Mouse (Mus musculus) G1E (cell line): Measurements from ENCODE around the gene 1190002N15Rik. TPM values are rescaled to one million over a fixed set of nuclear protein-coding genes. Genes with fewer than 3 reads are reported as not detected.
A peak's percentile ranks its signal among the peaks of the same experiment; 100 is the strongest.

ENCODE experiments used
- ATAC-seq: 2 replicates; pipeline ENCODE4 v1.8.0; 2016; ENCODE audit warnings: mild to moderate bottlenecking; ENCODE audit not compliant: insufficient number of reproducible peaks, poor library complexity, low FRiP score, severe bottlenecking; ENCODE audit errors: extremely low read depth
- DNase-seq: peaks from one replicate; pipeline ENCODE4 v3.0.0; 2012; ENCODE audit warnings: low spot score
- H3K27me3 ChIP-seq: 2 replicates; pipeline ENCODE4 v1.6.1; 2012; ENCODE audit warnings: mild to moderate bottlenecking, low read length, inconsistent platforms; ENCODE audit not compliant: insufficient read depth
- H3K36me3 ChIP-seq: replicated peaks from 2 replicates; pipeline ENCODE3; 2012; ENCODE audit warnings: mild to moderate bottlenecking, inconsistent platforms
- H3K4me1 ChIP-seq: 2 replicates; pipeline ENCODE4 v1.6.1; 2012; ENCODE audit warnings: low read depth, low read length, inconsistent platforms, mixed read lengths; ENCODE audit not compliant: insufficient read depth
- H3K4me3 ChIP-seq: 2 replicates; pipeline ENCODE4 v1.5.1; 2012; ENCODE audit warnings: low read depth, mild to moderate bottlenecking, inconsistent platforms, low read length, moderate library complexity, mixed read lengths
- H3K9me3 ChIP-seq: replicated peaks from 2 replicates; pipeline ENCODE4 v1.6.1; 2012; ENCODE audit warnings: inconsistent platforms
- CTCF ChIP-seq: IDR thresholded peaks from 2 replicates; pipeline ENCODE4 v1.5.1; 2012; ENCODE audit warnings: low read depth, low read length, inconsistent platforms, mixed read lengths
- GATA1 ChIP-seq: IDR thresholded peaks from 2 replicates; pipeline ENCODE4 v1.6.1; 2012; ENCODE audit warnings: borderline replicate concordance, low read length, inconsistent platforms, mixed read lengths
- GATA2 ChIP-seq: IDR thresholded peaks from 2 replicates; pipeline ENCODE4 v1.6.1; 2012; ENCODE audit warnings: low read depth, low read length, inconsistent platforms, borderline replicate concordance
- POLR2AphosphoS5 ChIP-seq: IDR thresholded peaks from 2 replicates; pipeline ENCODE4 v1.6.1; 2012; ENCODE audit warnings: low read depth, low read length, inconsistent platforms; ENCODE audit not compliant: insufficient replicate concordance
- TAL1 ChIP-seq: conservative IDR thresholded peaks from 2 replicates; pipeline ENCODE4 v1.6.1; 2012; ENCODE audit warnings: low read depth, low read length, inconsistent platforms, mixed read lengths
- polyA plus RNA-seq: library from polyadenylated mRNA; stranded (reverse); fragments of >175 nt; gene quantifications from 2 replicates; pipeline ENCODE4 v1.2.3, GENCODE M21; 2012
- total RNA-seq, 2 experiments: library from RNA; stranded (forward) in 1 of 2; stranded (reverse) in 1 of 2; fragments of 200-1000 nt in 1 of 2; fragments of >200 nt in 1 of 2; fragmentation: Nextera tagmentation in 1 of 2; gene quantifications; 2 replicates each; pipeline ENCODE4 v1.2.3; 2014 to 2017

1190002N15Rik gene
- total and polyA plus RNA-seq, 3 experiments: 2.9 to 26.6 (median 14.4) TPM

DNA sequence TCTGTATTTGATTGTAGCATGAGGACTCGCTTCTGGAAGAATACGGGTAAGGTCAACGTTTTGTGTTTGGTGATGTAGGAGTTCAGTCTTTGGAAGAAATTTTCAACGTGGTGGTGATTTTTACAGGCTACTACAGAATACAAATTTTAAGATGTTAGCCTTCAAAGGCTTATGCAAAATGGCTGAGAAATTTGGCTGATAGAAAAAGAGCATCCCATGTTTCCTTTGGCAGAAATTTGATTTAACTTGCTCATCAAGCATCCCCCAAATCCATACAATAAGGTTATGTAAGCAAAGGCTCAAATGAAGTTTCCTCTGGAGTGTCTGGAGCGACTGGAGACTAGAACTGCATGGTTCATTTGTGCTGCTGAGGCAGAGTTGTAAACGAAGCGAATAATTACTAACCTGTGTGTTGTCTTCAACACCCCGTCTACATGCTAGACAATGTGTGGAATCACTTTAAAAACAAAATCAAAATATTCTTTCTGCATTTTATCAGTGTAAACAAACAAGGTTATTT lies 1.5 kb upstream of the 1190002N15Rik start:
- no peaks in the 10 kb centered on the region for H3K27me3 ChIP-seq
- H3K4me3 ChIP-seq: peak overlapping the region; percentile 91; the same call in 1 of the 2 replicates
- no peak for ATAC-seq
- no peak for TF ChIP-seq TAL1
- TF ChIP-seq GATA2: no peak
- TF ChIP-seq GATA1: no peak
- TF ChIP-seq CTCF: no peak
- TF ChIP-seq POLR2AphosphoS5: no peak
- H3K9me3 ChIP-seq: no peaks in the 10 kb centered on the region
- no peak for DNase-seq
- peaks cover under 1% of the 10 kb centered on the region for H3K36me3 ChIP-seq
- peaks cover 31% of the 10 kb centered on the region for H3K4me1 ChIP-seq

DNA sequence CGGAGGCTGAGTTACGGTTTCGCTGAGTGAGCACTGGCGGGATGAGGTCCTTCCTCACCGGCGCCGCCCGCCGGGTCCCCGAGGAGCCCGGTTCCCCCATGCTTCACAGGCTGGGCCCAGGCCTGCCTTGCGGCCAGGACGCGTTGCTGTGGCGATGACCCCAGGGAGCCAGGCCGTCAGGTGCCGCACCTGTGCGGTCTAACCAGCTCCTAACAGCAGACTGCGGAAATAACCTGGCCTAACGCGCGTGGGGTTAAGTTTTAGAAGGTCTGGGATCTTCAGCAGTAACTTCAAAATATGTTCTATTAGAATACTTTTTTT lies 902 bp upstream of the 1190002N15Rik start:
- DNase-seq: no peak
- Histone ChIP-seq H3K9me3 (no peaks in the 10 kb centered on the region), H3K4me1 (peaks cover 36% of the 10 kb centered on the region), H3K36me3 (peaks cover 2% of the 10 kb centered on the region), H3K4me3 (peak overlapping the region; percentile 91), H3K27me3 (no peaks in the 10 kb centered on the region)
- ATAC-seq: no peak
- TF ChIP-seq GATA2 (no peak), POLR2AphosphoS5 (no peak), GATA1 (no peak), TAL1 (no peak), CTCF (no peak)

DNA sequence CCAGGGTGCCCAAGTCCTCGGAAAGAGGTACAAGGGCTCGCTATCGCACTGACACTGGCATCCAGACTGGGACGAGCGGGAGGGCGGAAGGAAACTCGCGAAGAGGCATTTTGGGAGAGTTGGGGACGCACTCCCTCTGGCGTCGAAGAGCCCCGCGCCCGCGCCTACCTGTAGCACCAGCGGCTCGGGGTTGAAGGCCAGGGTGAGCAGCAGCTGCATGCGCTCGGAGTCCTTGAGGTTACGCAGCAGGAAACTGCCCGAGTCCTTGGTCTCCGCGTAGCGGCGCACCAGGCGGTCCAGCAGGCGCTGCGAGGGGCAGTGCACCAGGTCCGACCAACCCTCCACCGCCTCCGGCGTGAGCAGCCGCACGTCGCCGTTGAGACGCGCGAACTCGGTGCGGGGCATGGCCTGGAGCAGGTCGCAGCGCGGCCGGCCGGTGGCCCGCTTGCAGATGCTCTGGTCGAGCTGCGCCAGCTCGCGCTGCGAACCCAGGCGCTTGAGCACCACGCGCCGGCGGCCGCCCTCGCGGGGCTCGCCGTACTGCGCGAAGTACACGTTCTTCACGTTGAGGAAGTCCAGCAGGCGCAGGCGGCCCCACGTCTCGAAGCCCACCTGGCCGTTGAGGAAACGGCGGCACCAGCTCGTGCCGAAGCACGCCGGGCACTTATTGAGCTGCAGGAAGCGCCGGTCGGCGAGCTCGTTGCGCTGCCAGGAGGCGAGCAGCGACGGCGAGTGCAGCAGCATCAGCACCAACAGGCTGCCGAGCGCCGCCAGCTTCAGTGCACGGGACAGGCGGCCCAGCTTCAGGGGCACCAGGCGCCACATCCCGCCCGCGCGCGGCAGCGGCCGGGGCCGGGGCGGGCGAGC lies 597 bp downstream of the 1190002N15Rik start:
- no peaks in the 10 kb centered on the region for H3K27me3 ChIP-seq
- H3K4me1 ChIP-seq: peaks cover 39% of the 10 kb centered on the region
- peak overlapping the region; percentile 91 for H3K4me3 ChIP-seq
- H3K9me3 ChIP-seq: no peaks in the 10 kb centered on the region
- TF ChIP-seq TAL1 (no peak), GATA1 (no peak), POLR2AphosphoS5 (no peak), GATA2 (no peak), CTCF (no peak)
- peak; percentile 10 for ATAC-seq
- peaks cover 5% of the 10 kb centered on the region for H3K36me3 ChIP-seq
- peak; percentile 46 for DNase-seq

DNA sequence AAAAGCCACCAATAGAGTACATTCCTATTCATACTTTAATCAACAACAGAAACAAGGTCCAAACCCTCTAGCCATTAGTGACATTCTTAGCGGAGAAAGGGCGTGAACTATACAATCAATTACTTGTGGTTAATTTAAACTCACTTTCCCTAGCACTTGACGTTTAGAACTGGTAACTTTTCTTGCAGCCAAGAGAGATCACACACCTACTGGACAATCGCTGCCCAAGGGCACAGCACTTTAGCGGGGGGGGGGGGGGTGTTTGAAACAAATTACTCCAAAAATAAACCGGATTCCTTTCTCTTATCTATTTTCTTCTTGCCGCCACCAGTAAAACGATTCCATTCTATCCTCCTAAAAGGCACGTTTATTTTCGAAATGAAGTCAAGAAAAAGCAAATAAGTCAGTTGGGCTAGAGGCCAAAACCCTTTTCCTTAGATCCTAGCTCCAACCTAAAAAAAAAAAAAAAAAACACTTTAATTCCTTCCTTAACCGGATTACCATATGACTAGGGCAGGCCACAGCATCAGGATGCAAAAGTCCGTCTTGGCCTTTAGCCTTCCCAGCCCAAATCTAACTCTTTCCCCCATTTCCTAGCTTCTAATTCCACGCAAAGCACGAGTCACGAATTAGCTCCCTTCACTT lies 1.5 kb downstream of the 1190002N15Rik start:
- no peak for ATAC-seq
- no peaks in the 10 kb centered on the region for H3K9me3 ChIP-seq
- peaks cover 5% of the 10 kb centered on the region for H3K36me3 ChIP-seq
- no peak for DNase-seq
- TF ChIP-seq CTCF (no peak), POLR2AphosphoS5 (no peak), TAL1 (no peak), GATA1 (no peak), GATA2 (no peak)
- H3K27me3 ChIP-seq: no peaks in the 10 kb centered on the region
- H3K4me3 ChIP-seq: peak overlapping the region; percentile 91
- peaks cover 39% of the 10 kb centered on the region for H3K4me1 ChIP-seq

DNA sequence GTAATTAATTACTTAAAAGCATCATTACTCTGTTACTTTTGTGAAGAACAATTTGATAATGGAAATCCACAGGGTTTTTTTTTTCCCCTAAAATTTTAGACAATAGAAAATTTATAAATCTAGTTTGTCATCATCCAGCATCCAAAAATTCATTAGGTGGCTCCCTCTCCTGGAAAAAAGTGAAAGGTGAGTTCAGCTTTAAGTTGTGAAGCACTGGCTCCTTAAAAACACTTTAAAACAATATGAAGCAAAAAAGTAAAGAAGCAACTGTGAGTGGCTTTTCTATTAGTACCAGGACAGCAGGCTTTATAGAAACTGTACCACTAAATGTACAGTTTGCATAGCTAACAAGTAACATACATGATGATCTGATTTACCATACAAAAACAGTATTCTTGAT lies 3.1 kb downstream of the 1190002N15Rik start:
- Histone ChIP-seq H3K4me1 (peaks cover 36% of the 10 kb centered on the region), H3K9me3 (no peaks in the 10 kb centered on the region), H3K4me3 (no peak overlapping the region), H3K36me3 (peaks cover 5% of the 10 kb centered on the region), H3K27me3 (no peaks in the 10 kb centered on the region)
- TF ChIP-seq TAL1: no peak
- DNase-seq (no peak), ATAC-seq (no peak)

DNA sequence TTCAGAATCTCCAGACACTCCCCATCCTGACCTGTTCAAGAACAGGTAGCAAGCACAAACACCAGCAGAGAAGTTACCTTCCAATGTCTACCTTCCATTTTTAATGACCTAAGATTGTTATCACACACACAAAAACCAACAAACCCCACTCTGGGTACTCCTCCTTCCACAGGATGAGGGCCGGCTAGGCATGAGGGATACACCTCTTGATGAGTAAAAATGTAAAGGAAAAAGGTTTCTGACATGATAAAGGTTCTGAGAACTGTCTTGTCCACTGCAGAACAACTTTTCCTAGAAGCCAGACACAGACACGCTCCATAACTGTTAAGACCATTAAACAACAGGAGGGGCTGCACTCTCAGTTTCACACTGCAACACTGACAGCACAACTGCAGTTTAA lies 3.7 kb downstream of the 1190002N15Rik start:
- TF ChIP-seq POLR2AphosphoS5: no peak
- TF ChIP-seq TAL1: no peak
- TF ChIP-seq CTCF: no peak
- TF ChIP-seq GATA2: no peak
- TF ChIP-seq GATA1: no peak
- Histone ChIP-seq H3K4me1 (peaks cover 36% of the 10 kb centered on the region), H3K36me3 (peaks cover 5% of the 10 kb centered on the region), H3K9me3 (no peaks in the 10 kb centered on the region), H3K4me3 (no peak overlapping the region; the same call in 1 of the 2 replicates), H3K27me3 (no peaks in the 10 kb centered on the region)
- no peak for DNase-seq
- ATAC-seq: no peak
